Mouse (Mus musculus) left cerebral cortex, adult 2 months (tissue): ENCODE measurements at regions not wholly inside any gene's neighbourhood (a gene's known extent, or its start where the extent isn't known, plus 50 kb on each side); places are given as distances from the start of the nearest gene placed in this dataset.
A peak's percentile ranks its signal among the peaks of the same experiment; 100 is the strongest.

Source experiments
- DNase-seq, 2 experiments: peaks; one replicate each; pipeline ENCODE4 v3.0.0; 2021 to 2022; ENCODE audit warnings: low spot score in 2 of 2, mixed read lengths in 1 of 2; ENCODE audit errors: extremely low spot score in 1 of 2
- H3K27ac ChIP-seq: fragments of 200-600 bp; 2 replicates; pipeline ENCODE4 v1.8.1; 2022
- H3K4me3 ChIP-seq: fragments of 200-600 bp; 2 replicates; pipeline ENCODE4 v1.8.1; 2022
- CTCF ChIP-seq: fragments of 200-600 bp; IDR thresholded peaks from 2 replicates; pipeline ENCODE4 v1.8.1; 2022; ENCODE audit warnings: antibody characterized with exemption, mild to moderate bottlenecking, moderate library complexity
- intact Hi-C: fragments of 180-260 bp; cut with DNase I; formaldehyde crosslinking; loops from one replicate; pipeline ENCODE4 v1.15.1; 2025

DNA sequence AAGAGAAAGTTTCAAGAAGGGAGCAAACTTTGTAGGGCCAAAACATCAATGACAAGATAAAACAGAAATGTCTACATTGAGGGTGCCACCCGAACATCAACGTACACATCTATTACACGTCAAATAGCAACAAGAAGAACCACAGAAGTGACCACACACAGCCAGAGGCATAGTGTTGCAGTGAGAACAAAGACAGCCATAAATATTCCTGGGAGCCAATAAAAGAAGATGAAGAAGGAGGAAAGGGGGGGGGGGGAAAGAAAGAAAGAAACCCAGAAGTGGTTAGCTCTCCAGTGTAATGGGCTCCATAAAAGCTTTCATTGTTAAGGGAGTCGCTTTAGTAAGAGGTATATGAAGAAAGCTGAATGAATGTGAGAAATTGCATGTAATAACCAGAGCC is 209.7 kb upstream of the Sp4 start:
- no peak for DNase-seq
- no peak overlapping the region for H3K4me3 ChIP-seq
- TF ChIP-seq CTCF = no peak
- intact Hi-C loops = no loop called here
- no peak overlapping the region for H3K27ac ChIP-seq

- H3K4me3 ChIP-seq = no peak overlapping the region
- intact Hi-C loops = no loop called here
- no peak for TF ChIP-seq CTCF
- no peak overlapping the region for H3K27ac ChIP-seq
- no peak for DNase-seq
Observed at GRCm38 (mm10) chr12:118508972-118509917, 208.0 kb upstream of the Sp4 start.

GRCm38 (mm10) chr12:118500392-118500791 is 199.2 kb upstream of the Sp4 start:
- no peak for TF ChIP-seq CTCF
- Histone ChIP-seq H3K4me3 (no peak overlapping the region), H3K27ac (no peak overlapping the region)
- no peak for DNase-seq
- intact Hi-C loops = no loop called here

- no peak for TF ChIP-seq CTCF
- intact Hi-C loops = no loop called here
- DNase-seq = no peak
- Histone ChIP-seq H3K27ac (no peak overlapping the region), H3K4me3 (no peak overlapping the region)
Observed at GRCm38 (mm10) chr12:118488038-118488437, 186.8 kb upstream of the Sp4 start.

DNA sequence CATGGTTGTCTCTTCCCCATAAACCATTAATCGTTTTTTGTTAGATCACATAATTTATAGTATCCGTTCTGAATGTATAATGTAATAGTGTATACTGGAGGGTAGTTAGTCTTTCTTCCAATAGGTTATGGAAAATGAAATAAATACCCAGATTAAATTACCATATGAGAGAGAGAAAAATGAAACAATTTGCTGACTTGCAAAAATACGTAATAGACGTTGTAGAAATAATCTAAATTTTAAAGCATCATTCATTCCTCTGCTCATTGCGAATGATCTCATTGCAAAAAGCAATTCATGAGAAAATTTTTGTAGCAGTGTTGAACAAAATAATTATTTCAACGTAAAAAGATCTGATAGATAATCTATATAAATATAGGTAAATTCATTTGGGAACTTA is 185.2 kb upstream of the Sp4 start:
- Histone ChIP-seq H3K4me3 (no peak overlapping the region), H3K27ac (no peak overlapping the region)
- intact Hi-C loops = no loop called here
- TF ChIP-seq CTCF = no peak
- no peak for DNase-seq

DNA sequence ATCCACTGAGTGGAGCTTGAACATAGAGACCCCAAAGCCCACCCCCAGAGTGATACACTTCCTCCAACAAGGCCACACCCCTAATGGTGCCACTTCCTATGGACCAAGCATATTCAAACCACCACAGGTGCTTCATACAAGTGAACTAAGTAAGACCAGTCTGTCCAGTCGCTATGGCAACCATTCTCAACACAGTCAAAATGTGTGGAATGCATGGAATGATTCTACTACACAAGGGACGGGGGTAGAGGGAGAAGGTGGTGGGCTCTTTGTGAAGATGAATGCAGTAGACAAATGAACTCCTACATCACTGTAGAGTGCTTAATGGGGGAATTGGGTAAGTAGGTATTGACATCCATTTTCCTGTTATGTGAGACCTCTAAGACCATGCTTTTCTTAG is 180.1 kb upstream of the Sp4 start:
- no peak for DNase-seq
- H3K27ac ChIP-seq = no peak overlapping the region
- no peak overlapping the region for H3K4me3 ChIP-seq
- intact Hi-C loops = no loop called here
- TF ChIP-seq CTCF = no peak

GRCm38 (mm10) chr12:118474732-118475131 is 173.5 kb upstream of the Sp4 start:
- TF ChIP-seq CTCF = no peak
- no peak for DNase-seq
- intact Hi-C loops = no loop called here
- Histone ChIP-seq H3K4me3 (no peak overlapping the region), H3K27ac (no peak overlapping the region)

DNA sequence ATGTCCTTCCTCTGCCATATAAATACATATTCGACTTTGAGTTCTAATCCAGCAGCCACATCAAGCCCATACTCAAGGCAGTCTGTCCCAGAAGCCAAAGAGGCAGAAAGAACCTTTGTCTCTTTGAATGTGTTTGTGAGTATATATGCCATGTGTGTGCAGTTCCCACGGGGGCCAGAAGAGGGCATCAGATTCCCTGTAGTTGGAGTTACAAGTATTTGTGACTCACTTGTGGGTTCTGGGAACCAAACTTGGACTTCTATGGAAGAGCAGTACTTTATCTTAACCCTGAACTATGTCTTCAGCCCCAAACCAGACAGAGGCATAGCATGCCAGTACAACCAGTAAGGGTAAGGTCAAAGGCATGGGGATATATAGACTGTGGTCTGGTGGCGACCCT is 165.6 kb upstream of the Sp4 start:
- no peak for DNase-seq
- H3K27ac ChIP-seq = no peak overlapping the region
- intact Hi-C loops = no loop called here
- no peak overlapping the region for H3K4me3 ChIP-seq
- TF ChIP-seq CTCF = no peak

GRCm38 (mm10) chr12:118457493-118458408 is 156.5 kb upstream of the Sp4 start:
- Histone ChIP-seq H3K4me3 (peak overlapping the region; percentile 17; the same call in 1 of the 2 replicates), H3K27ac (no peak overlapping the region)
- intact Hi-C loops = loop anchor here (2.0 to 10.0 kb wide), 4 partner anchors 155 to 1073 kb away; partner anchors contain the start of gene Sp4
- DNase-seq = peak; percentile 67 to 75
- TF ChIP-seq CTCF = peak; percentile 77

DNA sequence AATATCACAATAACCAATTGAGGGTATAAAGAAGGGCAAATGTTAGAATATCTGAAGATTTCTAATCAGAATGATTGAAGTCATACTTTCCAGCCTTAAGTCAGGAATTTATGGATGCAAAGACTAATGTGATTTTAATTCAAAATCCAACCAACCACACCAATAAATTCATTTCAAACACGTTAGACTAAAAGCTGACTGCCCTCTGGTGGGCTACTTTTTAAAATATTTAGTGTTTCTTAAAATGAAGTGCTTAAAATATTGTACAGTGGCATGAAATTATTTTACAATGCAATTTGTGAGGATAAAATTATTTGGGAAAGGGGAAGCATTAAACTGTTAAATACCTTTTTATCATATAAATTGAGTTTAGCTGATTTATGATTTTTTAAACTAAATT is 154.4 kb upstream of the Sp4 start:
- Histone ChIP-seq H3K4me3 (no peak overlapping the region), H3K27ac (no peak overlapping the region)
- peak; percentile 54 for TF ChIP-seq CTCF
- intact Hi-C loops = loop anchor here (1.0 to 10.0 kb wide), 5 partner anchors 153 to 1071 kb away; partner anchors contain the start of gene Sp4
- no peak for DNase-seq

GRCm38 (mm10) chr12:118439626-118440025 is 138.4 kb upstream of the Sp4 start:
- Histone ChIP-seq H3K4me3 (no peak overlapping the region), H3K27ac (no peak overlapping the region)
- intact Hi-C loops = no loop called here
- DNase-seq = no peak
- no peak for TF ChIP-seq CTCF

- Histone ChIP-seq H3K4me3 (no peak overlapping the region), H3K27ac (no peak overlapping the region)
- no peak for DNase-seq
- no peak for TF ChIP-seq CTCF
- intact Hi-C loops = no loop called here
Observed at GRCm38 (mm10) chr12:118438882-118439281, 137.6 kb upstream of the Sp4 start.
